Mouse (Mus musculus) small intestine, adult 2 months (tissue): ENCODE results near the gene Alg12.

Experiments
- CTCF ChIP-seq: fragments of 200-500 bp; IDR thresholded peaks from 2 replicates; pipeline ENCODE4 v1.5.1; 2012; ENCODE audit warnings: low read depth, mild to moderate bottlenecking, control low read depth, inconsistent platforms, low read length, moderate library complexity, mixed read lengths; ENCODE audit not compliant: insufficient replicate concordance, insufficient read length; ENCODE audit errors: extremely low read depth
- POLR2A ChIP-seq: fragments of 200-500 bp; IDR thresholded peaks from 2 replicates; pipeline ENCODE4 v1.6.1; 2012; ENCODE audit warnings: low read depth, mild to moderate bottlenecking, control low read depth, inconsistent platforms, low read length, moderate library complexity

DNA sequence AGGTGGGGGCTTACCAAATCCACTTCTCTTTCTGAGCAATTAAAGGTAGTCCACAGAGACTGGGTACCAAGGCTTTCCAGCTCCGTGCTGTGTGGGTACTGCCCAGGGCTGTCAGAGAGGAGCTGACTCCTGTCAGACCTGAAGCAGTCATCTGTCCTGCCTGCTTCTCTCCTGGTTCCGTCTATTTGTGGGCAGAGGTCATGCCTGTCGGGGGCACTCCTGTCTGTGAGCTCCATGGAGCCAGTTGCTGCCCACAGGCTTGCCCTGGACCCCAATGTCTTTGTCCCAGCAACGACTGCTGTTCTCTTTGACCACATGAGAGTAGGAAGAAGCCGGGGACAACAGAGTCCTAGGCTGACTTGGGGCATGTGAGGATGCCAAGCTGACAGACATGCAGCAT, 37.5 kb upstream of the Alg12 start:
- TF ChIP-seq POLR2A, result no peak
- no peak for TF ChIP-seq CTCF
